Mouse (Mus musculus) heart, postnatal 36 days (tissue): ENCODE data around the gene 5031439G07Rik. TPM values are rescaled to one million over a fixed set of nuclear protein-coding genes. Genes with fewer than 3 reads are reported as not detected.
"Not testable (repeated sequence)": the region's sequence is repeated elsewhere in the genome, so short reads cannot be mapped to it uniquely, and the experiment has no call there.

ENCODE experiments used
- DNase-seq, 2 experiments: peaks; one replicate each; pipeline ENCODE4 v3.0.0; 2021 to 2022
- intact Hi-C: fragments of 180-260 bp; cut with DNase I; formaldehyde crosslinking; loops from one replicate; pipeline ENCODE4 v1.15.1; 2025
- total RNA-seq, 2 experiments: library from RNA; stranded (reverse); gene quantifications; 2 replicates each; pipeline ENCODE4 v1.2.3; 2021

5031439G07Rik gene
- 10 to 100 TPM; 25.7 to 29.2 TPM for total RNA-seq

GRCm38 (mm10) chr15:84987874-84988825, at the start of gene 5031439G07Rik:
Gene 5031439G07Rik (minus strand): TSS chr15:84988551.
- DNase-seq, result peak; percentile 88 to 90
- intact Hi-C loops, result loop anchor here (2.0 to 5.0 kb wide), 2 partner anchors 63 to 136 kb away; no protein-coding TSS in a partner anchor

- intact Hi-C loops, result loop anchor here (5.0 kb wide), 1 partner anchor 180 kb away; the partner anchor contains the start of gene Phf21b
- DNase-seq, result no peak
Measured at GRCm38 (mm10) chr15:85037343-85037690, 49.0 kb upstream of the 5031439G07Rik start.

- intact Hi-C loops, result loop anchor here (5.0 kb wide), 1 partner anchor 179 kb away; the partner anchor contains the start of gene Phf21b
- peak; percentile 98 to 99 for DNase-seq
Measured at GRCm38 (mm10) chr15:85036566-85037342, 48.4 kb upstream of the 5031439G07Rik start.

GRCm38 (mm10) chr15:85033916-85034315, 45.6 kb upstream of the 5031439G07Rik start:
- DNase-seq, intact Hi-C loops: not testable (repeated sequence)

- no peak for DNase-seq
- intact Hi-C loops, result no loop called here
Measured at GRCm38 (mm10) chr15:85031866-85032265, 43.5 kb upstream of the 5031439G07Rik start.

GRCm38 (mm10) chr15:85030643-85031042, 42.3 kb upstream of the 5031439G07Rik start:
- not testable (repeated sequence) for DNase-seq

GRCm38 (mm10) chr15:85028648-85029047, 40.3 kb upstream of the 5031439G07Rik start, which contains the start of gene Fam118a:
Gene Fam118a (plus strand): TSS chr15:85028948.
- DNase-seq, intact Hi-C loops: not testable (repeated sequence)

More at GRCm38 (mm10) chr15:85030643-85031042, 42.3 kb upstream of the 5031439G07Rik start:
- intact Hi-C loops, result not testable (repeated sequence)

- no peak for DNase-seq
- intact Hi-C loops, result no loop called here
Measured at GRCm38 (mm10) chr15:85027740-85028139, 39.4 kb upstream of the 5031439G07Rik start.

- no peak for DNase-seq
- intact Hi-C loops, result no loop called here
Measured at GRCm38 (mm10) chr15:85026197-85026596, 37.8 kb upstream of the 5031439G07Rik start.

GRCm38 (mm10) chr15:85022211-85022610, 33.9 kb upstream of the 5031439G07Rik start:
- DNase-seq, result peak in 1 of 2 experiments; percentile 41
- intact Hi-C loops, result no loop called here

GRCm38 (mm10) chr15:85016951-85017664, 28.8 kb upstream of the 5031439G07Rik start, which contains the start of gene Upk3a:
Gene Upk3a (plus strand): TSS chr15:85017141.
- no peak for DNase-seq
- intact Hi-C loops, result no loop called here

GRCm38 (mm10) chr15:85015771-85016170, 27.4 kb upstream of the 5031439G07Rik start:
- intact Hi-C loops, result no loop called here
- DNase-seq, result no peak

GRCm38 (mm10) chr15:85012662-85013054, 24.3 kb upstream of the 5031439G07Rik start:
- intact Hi-C loops, result no loop called here
- no peak for DNase-seq

- intact Hi-C loops, result no loop called here
- DNase-seq, result no peak
Measured at GRCm38 (mm10) chr15:85011895-85012661, 23.7 kb upstream of the 5031439G07Rik start.

- intact Hi-C loops, result no loop called here
- DNase-seq, result no peak
Measured at GRCm38 (mm10) chr15:85009666-85010065, 21.3 kb upstream of the 5031439G07Rik start.

- intact Hi-C loops, result loop anchor here (1.0 to 5.0 kb wide), 3 partner anchors 42 to 246 kb away; no protein-coding TSS in a partner anchor
- peak; percentile 82 to 87 for DNase-seq
Measured at GRCm38 (mm10) chr15:85000984-85001982, 12.9 kb upstream of the 5031439G07Rik start.

- intact Hi-C loops, result loop anchor here (2.0 to 5.0 kb wide), 2 partner anchors 43 to 247 kb away; no protein-coding TSS in a partner anchor
- DNase-seq, result no peak
Measured at GRCm38 (mm10) chr15:84999911-85000310, 11.6 kb upstream of the 5031439G07Rik start.
